Mouse (Mus musculus) stomach, embryonic 16.5 days (tissue): ENCODE measurements around the gene Taz. TPM values are rescaled to one million over a fixed set of nuclear protein-coding genes. Genes with fewer than 3 reads are reported as not detected.

Experiments
- ATAC-seq: fragments of 200-750 bp; cut with Nextera tagmentation; 2 replicates; pipeline ENCODE4 v1.8.0; 2017; ENCODE audit warnings: moderate number of reproducible peaks, moderate TSS enrichment; ENCODE audit not compliant: insufficient read depth, low FRiP score
- H3K27ac ChIP-seq: fragments of 300-500 bp; sonication (generic); 2 replicates; pipeline ENCODE4 v1.5.1; 2014; ENCODE audit warnings: low read length
- H3K27me3 ChIP-seq: fragments of 300-500 bp; sonication (generic); 2 replicates; pipeline ENCODE4 v1.6.1; 2014; ENCODE audit warnings: low read length, control low read depth, mixed read lengths; ENCODE audit not compliant: control insufficient read depth, insufficient read depth
- H3K36me3 ChIP-seq: fragments of 300-500 bp; sonication (generic); 2 replicates; pipeline ENCODE4 v1.6.1; 2014; ENCODE audit warnings: low read length; ENCODE audit not compliant: control insufficient read depth, insufficient read depth
- H3K4me1 ChIP-seq: fragments of 300-500 bp; sonication (generic); 2 replicates; pipeline ENCODE4 v1.6.1; 2014; ENCODE audit warnings: low read length, control low read depth, mixed read lengths; ENCODE audit not compliant: control insufficient read depth, insufficient read depth
- H3K4me2 ChIP-seq: fragments of 300-500 bp; sonication (generic); 2 replicates; pipeline ENCODE4 v1.6.1; 2014; ENCODE audit warnings: low read depth, low read length, mixed read lengths
- H3K4me3 ChIP-seq: fragments of 300-500 bp; sonication (generic); replicated peaks from 2 replicates; pipeline ENCODE4 v1.5.1; 2014; ENCODE audit warnings: mild to moderate bottlenecking, low read length
- H3K9ac ChIP-seq: fragments of 300-500 bp; sonication (generic); 2 replicates; pipeline ENCODE4 v1.6.1; 2014; ENCODE audit warnings: low read length
- H3K9me3 ChIP-seq: fragments of 300-500 bp; sonication (generic); replicated peaks from 2 replicates; pipeline ENCODE4 v1.6.1; 2016; ENCODE audit warnings: low read length, control low read depth; ENCODE audit not compliant: control insufficient read depth
- WGBS: fragments of 180-500 bp; shearing (Covaris S2); extraction: QIAGEN DNeasy Blood & Tissue Kit; methylation state at CpG from one replicate; pipeline ENCODE4 v1.1.7; 2014; 5-methylcytosine and 5-hydroxymethylcytosine counted together
- polyA plus RNA-seq: library from polyadenylated mRNA; unstranded; fragments of >200 nt; fragmentation: Nextera tagmentation; extraction: Ambion mirVana; gene quantifications from 2 replicates; pipeline ENCODE4 v1.2.1, GENCODE M21; 2015

The Taz gene
- 79.1 and 81.0 TPM in 2 replicates for polyA plus RNA-seq

DNA sequence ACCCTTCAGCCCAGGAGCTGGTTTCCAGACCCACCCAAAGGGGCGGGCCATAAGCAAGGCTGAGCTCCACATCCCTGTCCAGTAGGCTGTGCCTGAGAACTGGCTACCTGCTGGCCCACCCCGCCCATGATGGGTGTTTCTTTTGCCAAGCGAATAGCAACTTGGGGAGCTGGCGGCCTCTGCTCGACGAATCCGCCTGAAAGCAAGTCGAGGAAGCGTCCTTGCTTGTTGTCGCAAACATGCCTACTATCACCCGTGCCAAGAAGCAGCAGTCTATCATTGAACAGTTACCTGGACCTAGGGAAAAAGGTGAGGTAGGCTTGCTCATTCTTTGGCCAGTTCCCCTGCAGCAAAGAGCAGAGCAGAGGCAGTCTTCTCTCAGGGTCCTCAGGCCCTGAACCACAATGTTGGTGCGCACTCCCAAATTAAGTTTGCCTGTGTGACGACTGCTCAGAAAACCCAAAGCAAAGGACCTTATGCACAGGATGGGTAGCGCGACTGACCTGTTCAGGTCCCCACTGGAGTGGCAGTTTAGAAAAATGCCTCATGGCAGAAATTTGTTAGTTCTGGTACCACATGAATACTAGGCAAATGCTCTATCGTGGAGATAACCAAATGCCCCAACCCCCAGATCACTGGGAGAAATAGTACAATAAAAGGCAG, at the start of gene Taz, which contains the start of gene Dnase1l1:
TSS of gene Taz (plus strand) at position 181 of the 663 bp plus-strand sequence.
TSS of gene Dnase1l1 (minus strand) at position 606 of the 663 bp plus-strand sequence.
- H3K27ac ChIP-seq: peak within 1 kb of the TSS; percentile 93
- WGBS: 16% methylated on average over 16 of the region's 16 CpGs
- no peaks in the 10 kb centered on the region for H3K27me3 ChIP-seq
- peak; percentile 95 for ATAC-seq
- H3K9ac ChIP-seq: peak within 1 kb of the TSS; percentile 70
- peaks cover 6% of the 10 kb centered on the region; the same call in 1 of the 2 replicates for H3K4me1 ChIP-seq
- H3K4me3 ChIP-seq: peak within 1 kb of the TSS; percentile 53
- peak within 1 kb of the TSS; percentile 65 for H3K4me2 ChIP-seq
- no peaks in the 10 kb centered on the region for H3K36me3 ChIP-seq
- no peaks in the 10 kb centered on the region for H3K9me3 ChIP-seq

DNA sequence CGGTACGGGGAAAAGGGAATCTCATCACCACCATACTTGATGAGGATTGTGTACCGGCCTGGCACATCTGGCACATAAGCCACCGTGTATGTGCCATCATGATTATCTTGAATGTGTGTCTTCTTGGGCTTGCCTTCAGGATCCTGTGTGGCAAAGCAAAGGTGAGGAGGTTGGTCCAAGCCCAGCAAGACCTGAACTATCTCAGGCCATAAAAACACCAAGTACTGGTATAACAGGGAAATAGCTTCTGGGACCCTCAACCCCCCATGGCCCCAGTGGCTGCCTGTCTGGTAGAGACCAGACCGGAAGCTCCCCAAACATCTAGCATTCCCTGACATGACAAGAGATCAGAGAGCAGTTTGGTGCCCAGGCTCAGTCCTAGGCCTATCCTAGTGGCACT, 48.5 kb upstream of the Taz start:
- Histone ChIP-seq H3K4me3 (no peak overlapping the region), H3K36me3 (peaks cover 20% of the 10 kb centered on the region; the same call in 1 of the 2 replicates), H3K9ac (no peak overlapping the region), H3K4me2 (no peak overlapping the region), H3K27ac (no peak overlapping the region), H3K9me3 (no peaks in the 10 kb centered on the region), H3K4me1 (no peaks in the 10 kb centered on the region), H3K27me3 (no peaks in the 10 kb centered on the region)
- ATAC-seq: no peak
- WGBS: 88% methylated on average over 5 of the region's 5 CpGs

DNA sequence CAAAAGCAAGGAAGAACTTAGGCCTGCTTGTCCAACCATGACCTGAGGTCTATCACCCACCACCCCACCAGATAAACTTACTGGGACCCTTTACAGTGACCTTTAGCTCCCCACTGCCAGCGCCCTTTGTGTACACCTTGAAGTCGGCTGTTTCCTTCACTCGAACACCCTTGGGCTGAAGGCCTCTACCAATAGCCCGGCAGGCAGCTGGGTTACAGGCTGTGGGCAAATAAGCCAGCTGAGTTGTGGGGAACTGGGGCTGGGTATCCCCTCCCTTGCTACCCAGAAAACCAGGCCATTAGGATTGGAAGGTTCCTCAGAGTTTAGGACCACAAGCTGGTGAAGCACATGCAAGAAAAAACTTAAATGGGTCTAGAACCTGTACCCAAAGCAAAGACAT, 41.4 kb upstream of the Taz start:
- Histone ChIP-seq H3K4me1 (no peaks in the 10 kb centered on the region), H3K9me3 (no peaks in the 10 kb centered on the region), H3K9ac (no peak overlapping the region), H3K4me3 (no peak overlapping the region), H3K36me3 (peaks cover 21% of the 10 kb centered on the region; the same call in 1 of the 2 replicates), H3K27me3 (no peaks in the 10 kb centered on the region), H3K4me2 (no peak overlapping the region), H3K27ac (no peak overlapping the region)
- 83% methylated on average over 4 of the region's 4 CpGs for WGBS
- ATAC-seq: no peak

DNA sequence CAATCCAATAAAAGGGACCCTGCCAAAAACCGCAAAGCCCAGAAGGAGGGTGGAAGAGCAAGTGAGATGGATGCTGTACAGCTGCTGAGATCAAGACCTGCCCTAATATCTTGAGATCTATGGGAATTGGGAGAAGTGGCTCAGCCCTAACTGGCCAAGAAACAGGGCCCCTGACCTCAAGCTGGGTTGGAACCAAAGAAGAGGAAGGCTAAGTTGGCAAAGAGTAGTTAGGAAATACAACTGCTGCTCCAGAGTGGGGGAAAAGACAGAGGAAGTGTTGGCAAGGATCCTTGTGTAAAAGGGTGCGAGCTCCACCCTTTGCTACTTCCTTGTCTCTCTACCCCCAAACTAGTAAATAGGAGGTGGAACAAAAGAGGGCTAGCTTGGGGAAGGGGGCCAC, 38.3 kb upstream of the Taz start:
- 63% methylated on average over 2 of the region's 2 CpGs for WGBS
- H3K4me3 ChIP-seq: peak overlapping the region; percentile 58
- peak overlapping the region; percentile 73 for H3K9ac ChIP-seq

DNA sequence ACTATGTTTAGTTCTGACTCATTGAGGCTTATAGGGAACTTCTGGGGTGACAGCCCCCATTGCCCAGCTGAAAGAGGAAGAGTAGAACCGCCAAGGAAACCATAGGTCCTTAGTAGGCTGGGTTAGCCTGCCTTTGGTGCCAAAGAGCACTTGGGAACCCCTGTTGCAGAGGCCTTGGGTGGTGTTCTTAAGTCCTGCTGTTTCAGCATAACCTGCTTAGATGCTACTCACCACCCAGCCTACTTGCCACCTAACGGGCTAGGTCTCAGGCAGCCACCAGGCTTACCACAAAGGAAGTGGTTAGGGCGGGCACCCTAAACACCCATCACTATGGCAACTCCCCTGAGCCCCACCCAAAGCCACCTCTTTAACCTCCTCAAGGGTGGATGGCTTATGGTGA, 37.9 kb upstream of the Taz start:
- H3K4me2 ChIP-seq: peak overlapping the region; percentile 56
- no peaks in the 10 kb centered on the region for H3K9me3 ChIP-seq
- ATAC-seq: no peak
- H3K36me3 ChIP-seq: peaks cover 16% of the 10 kb centered on the region; the same call in 1 of the 2 replicates
- peak overlapping the region; percentile 79 for H3K27ac ChIP-seq
- H3K4me1 ChIP-seq: no peaks in the 10 kb centered on the region
- peak overlapping the region; percentile 58 for H3K4me3 ChIP-seq
- no peaks in the 10 kb centered on the region for H3K27me3 ChIP-seq
- WGBS: 39% methylated on average over 3 of the region's 3 CpGs
- peak overlapping the region; percentile 73 for H3K9ac ChIP-seq

More for the DNA sequence above, 38.3 kb upstream of the Taz start:
- no peaks in the 10 kb centered on the region for H3K4me1 ChIP-seq
- no peaks in the 10 kb centered on the region for H3K9me3 ChIP-seq
- peaks cover 16% of the 10 kb centered on the region; the same call in 1 of the 2 replicates for H3K36me3 ChIP-seq
- no peaks in the 10 kb centered on the region for H3K27me3 ChIP-seq
- peak overlapping the region; percentile 79; the same call in 1 of the 2 replicates for H3K27ac ChIP-seq
- ATAC-seq: no peak
- H3K4me2 ChIP-seq: peak overlapping the region; percentile 56

DNA sequence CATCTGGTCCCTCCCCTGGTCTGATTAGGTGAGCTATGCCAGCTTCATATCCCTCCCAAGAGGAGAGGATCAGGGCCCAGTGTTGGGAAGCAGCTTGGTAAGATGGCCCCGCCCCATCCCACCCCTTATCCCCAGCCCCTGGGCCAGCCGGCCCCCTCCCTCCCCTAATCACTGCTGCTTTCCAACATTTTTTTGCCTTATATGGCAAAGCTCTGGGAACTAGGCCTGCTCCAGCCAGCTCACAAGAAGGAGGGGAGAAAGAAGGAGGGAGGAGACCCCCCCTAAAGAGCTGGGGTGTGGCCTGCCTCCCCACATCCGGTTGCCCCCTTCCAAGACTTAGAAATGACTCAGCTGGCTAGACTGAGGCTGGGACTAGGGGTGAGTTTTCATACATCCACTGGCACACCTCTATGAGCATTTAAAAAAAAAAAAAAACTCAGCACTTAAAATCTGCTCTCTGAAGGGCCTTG, 37.1 kb upstream of the Taz start:
- no peaks in the 10 kb centered on the region for H3K4me1 ChIP-seq
- H3K9me3 ChIP-seq: no peaks in the 10 kb centered on the region
- peak overlapping the region; percentile 56 for H3K4me2 ChIP-seq
- ATAC-seq: peak; percentile 56
- WGBS: 25% methylated on average over 3 of the region's 3 CpGs
- H3K4me3 ChIP-seq: peak overlapping the region; percentile 58
- 0 out of 2 replicates have a peak, but pooled peaks cover 13% of the 10 kb centered on the region for H3K36me3 ChIP-seq
- H3K9ac ChIP-seq: peak overlapping the region; percentile 77
- H3K27me3 ChIP-seq: no peaks in the 10 kb centered on the region
- peak overlapping the region; percentile 91 for H3K27ac ChIP-seq

DNA sequence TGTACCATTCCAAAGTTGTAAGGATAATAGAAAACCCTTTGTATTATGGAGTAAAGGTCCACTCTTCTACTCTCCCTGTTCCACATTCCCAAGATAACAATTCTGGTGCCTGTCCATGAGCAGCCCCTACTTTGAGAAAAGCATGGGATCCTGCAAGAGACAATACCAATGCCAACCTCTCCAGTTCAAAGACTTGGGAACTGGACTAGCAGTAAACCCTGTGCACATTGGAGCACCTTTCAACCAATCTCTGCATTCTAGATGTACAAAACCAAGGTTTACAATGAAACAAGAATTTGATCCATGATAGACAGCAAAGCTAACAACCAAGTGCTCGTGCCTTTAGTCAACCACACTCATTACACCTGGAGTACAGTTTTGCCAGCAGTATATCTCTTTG, 36.6 kb upstream of the Taz start:
- H3K4me1 ChIP-seq: no peaks in the 10 kb centered on the region
- peak overlapping the region; percentile 56 for H3K4me2 ChIP-seq
- H3K4me3 ChIP-seq: peak overlapping the region; percentile 58
- ATAC-seq: no peak
- H3K9ac ChIP-seq: peak overlapping the region; percentile 77
- H3K27me3 ChIP-seq: no peaks in the 10 kb centered on the region
- H3K9me3 ChIP-seq: no peaks in the 10 kb centered on the region
- 17% methylated on average over 1 of the region's 1 CpGs for WGBS
- H3K36me3 ChIP-seq: 0 out of 2 replicates have a peak, but pooled peaks cover 13% of the 10 kb centered on the region
- peak overlapping the region; percentile 91 for H3K27ac ChIP-seq

DNA sequence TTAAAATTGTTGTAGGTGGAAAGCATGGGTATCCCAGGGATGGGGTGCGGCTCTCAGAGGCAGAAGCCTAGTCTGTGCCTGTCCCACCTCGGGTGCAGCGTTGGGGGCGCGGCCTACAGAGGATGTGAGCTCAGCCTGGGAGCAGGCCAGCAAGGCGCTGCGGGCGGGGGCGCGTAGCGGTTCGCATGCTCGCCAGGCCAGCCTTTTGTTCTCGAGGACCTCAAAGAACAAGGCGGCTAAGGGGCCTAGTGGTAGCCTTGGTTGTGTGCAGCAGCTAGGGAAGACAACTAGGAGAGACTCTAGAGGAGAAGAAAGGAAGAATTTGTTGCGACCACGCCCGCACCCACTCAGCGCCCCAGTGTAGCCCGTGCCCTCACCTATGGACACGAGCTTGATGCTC, 36.0 kb upstream of the Taz start:
- Histone ChIP-seq H3K4me3 (peak overlapping the region; percentile 58), H3K27ac (peak overlapping the region; percentile 91), H3K4me2 (peak overlapping the region; percentile 56), H3K4me1 (no peaks in the 10 kb centered on the region), H3K9ac (peak overlapping the region; percentile 77), H3K9me3 (no peaks in the 10 kb centered on the region), H3K27me3 (no peaks in the 10 kb centered on the region), H3K36me3 (0 out of 2 replicates have a peak, but pooled peaks cover 13% of the 10 kb centered on the region)
- ATAC-seq: peak; percentile 26; the same call in 1 of the 2 replicates
- WGBS: 19% methylated on average over 21 of the region's 21 CpGs

DNA sequence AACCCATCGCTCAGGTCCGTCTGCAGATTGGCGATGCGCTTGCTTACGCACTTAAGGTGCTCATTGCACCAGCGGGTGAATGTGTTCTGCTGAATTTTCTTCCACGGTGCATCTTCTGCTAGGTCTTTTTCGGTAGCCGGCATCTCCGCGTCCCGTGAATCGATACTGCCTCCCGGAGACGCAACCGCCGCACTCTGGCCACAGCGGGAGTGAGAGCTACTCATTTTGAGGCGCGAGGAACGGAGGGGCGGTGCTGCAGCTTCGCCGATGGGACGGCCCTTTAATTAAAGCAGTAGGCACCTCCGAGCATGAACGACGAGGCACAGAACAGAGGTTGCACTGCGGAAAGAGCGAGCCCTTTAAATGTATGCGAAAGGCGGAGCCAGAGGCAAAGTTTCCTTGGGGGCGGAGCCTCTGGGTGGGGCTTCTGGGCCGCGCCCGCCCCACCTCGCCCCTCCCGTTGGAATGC, 35.5 kb upstream of the Taz start:
- H3K27ac ChIP-seq: peak overlapping the region; percentile 91
- ATAC-seq: peak; percentile 87
- H3K4me2 ChIP-seq: peak overlapping the region; percentile 56
- H3K4me3 ChIP-seq: peak overlapping the region; percentile 58
- H3K9ac ChIP-seq: peak overlapping the region; percentile 77
- H3K27me3 ChIP-seq: no peaks in the 10 kb centered on the region
- WGBS: 23% methylated on average over 37 of the region's 38 CpGs
- H3K36me3 ChIP-seq: 0 out of 2 replicates have a peak, but pooled peaks cover 9% of the 10 kb centered on the region
- no peaks in the 10 kb centered on the region for H3K4me1 ChIP-seq
- no peaks in the 10 kb centered on the region for H3K9me3 ChIP-seq
